Mouse (Mus musculus): ENCODE results near the gene Mrpl51.
A peak's percentile ranks its signal among the peaks of the same experiment; 100 is the strongest.
"Not testable (repeated sequence)": the region's sequence is repeated elsewhere in the genome, so short reads cannot be mapped to it uniquely, and the experiment has no call there.

- peak; percentile 72 for TF ChIP-seq CTCF (IDR thresholded peaks at IDR 0.05)
- TF ChIP-seq EP300 (IDR thresholded peaks at IDR 0.05): not testable (repeated sequence)
These were observed 29.6 kb upstream of the Mrpl51 start for GRCm38 (mm10) chr6:125161971-125162370.
